Mouse (Mus musculus): ENCODE measurements around the gene Nudt22. TPM values are rescaled to one million over a fixed set of nuclear protein-coding genes. Genes with fewer than 3 reads are reported as not detected.
A peak's percentile ranks its signal among the peaks of the same experiment; 100 is the strongest.

The Nudt22 gene
- total and polyA plus RNA-seq, 3 experiments = 25.5 to 44.5 (median 33.6) TPM

DNA sequence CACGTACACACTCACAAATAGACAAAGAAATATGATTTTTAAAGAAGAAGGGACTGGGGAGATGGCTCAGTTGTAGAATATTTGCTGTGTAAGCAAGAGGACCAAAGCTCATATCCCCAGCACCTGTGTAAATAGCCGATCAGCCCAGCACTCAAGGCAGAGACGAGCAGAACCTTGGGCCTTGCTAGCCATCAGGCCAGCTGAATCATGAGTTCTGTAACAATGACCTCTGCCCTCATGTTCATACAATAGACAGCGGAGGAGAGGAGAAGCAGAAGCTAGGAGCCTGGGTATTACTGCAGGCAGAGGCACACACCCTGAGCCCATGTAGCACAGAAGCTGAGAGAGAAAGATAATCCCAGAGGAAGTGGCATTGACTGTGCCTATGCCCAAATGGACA is 16.5 kb upstream of the Nudt22 start:
- no peak overlapping the region for H3K9ac ChIP-seq (ENCODE audit: low read depth, low read length)
- intact Hi-C loops (cut with DNase I) = no loop called here
- no peaks in the 10 kb centered on the region for H3K4me1 ChIP-seq (ENCODE audit: control insufficient read depth, insufficient read depth, low read length)
- no peaks in the 10 kb centered on the region for H3K36me3 ChIP-seq (ENCODE audit: control insufficient read depth, insufficient read depth, low read length)
- 88% methylated on average over 4 of the region's 4 CpGs for WGBS
- H3K27me3 ChIP-seq (ENCODE audit: control insufficient read depth, insufficient read depth, low read length) = no peaks in the 10 kb centered on the region
- H3K4me3 ChIP-seq = no peak overlapping the region
- H3K27ac ChIP-seq = no peak overlapping the region
- no peaks in the 10 kb centered on the region for H3K79me2 ChIP-seq (replicated peaks; ENCODE audit: control insufficient read depth, insufficient read depth, low read length)
- DNase-seq = no peak
- TF ChIP-seq POLR2A (IDR thresholded peaks at IDR 0.05; ENCODE audit: insufficient read depth, low read depth, low read length) (no peak), CTCF (IDR thresholded peaks at IDR 0.05) (no peak), EP300 (IDR thresholded peaks at IDR 0.05; ENCODE audit: insufficient read depth, low read depth, low read length) (no peak)

DNA sequence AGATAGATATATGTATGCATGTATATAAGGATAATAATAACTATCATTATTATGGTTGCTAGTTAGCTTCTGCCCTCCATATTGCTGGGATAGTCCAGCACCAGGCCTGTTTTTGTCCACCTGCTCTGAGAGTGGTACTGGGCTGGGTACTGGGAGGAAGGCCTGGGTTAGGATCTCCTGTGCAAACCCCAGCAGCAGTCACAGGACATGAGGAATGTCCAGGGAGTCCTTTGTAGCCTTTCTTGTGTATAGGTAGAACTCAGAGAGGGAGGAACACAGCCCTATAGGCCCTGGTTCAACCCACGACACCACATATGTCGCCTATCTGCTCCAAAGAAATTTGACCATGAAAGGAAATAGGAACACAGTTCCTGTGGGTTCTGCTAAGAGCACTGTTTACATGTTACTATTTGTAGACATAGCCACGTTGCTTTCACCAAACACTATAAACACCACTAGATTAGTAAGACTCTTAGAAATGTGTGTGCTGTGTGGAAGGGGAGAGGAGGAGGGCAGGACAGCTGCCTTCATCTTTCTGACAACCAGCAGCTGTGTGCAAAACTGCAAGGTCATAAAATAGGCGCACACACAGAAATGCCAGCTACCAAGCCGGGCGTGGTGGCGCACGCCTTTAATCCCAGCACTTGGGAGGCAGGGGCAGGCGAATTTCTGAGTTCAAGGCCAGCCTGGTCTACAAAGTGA is 11.1 kb upstream of the Nudt22 start:
- intact Hi-C loops (cut with DNase I) = no loop called here
- no peak overlapping the region for H3K9ac ChIP-seq (ENCODE audit: low read depth, low read length)
- WGBS = 81% methylated on average over 9 of the region's 9 CpGs
- no peaks in the 10 kb centered on the region for H3K27me3 ChIP-seq (ENCODE audit: control insufficient read depth, insufficient read depth, low read length)
- peaks cover 5% of the 10 kb centered on the region; the same call in 1 of the 2 replicates for H3K4me1 ChIP-seq (ENCODE audit: control insufficient read depth, insufficient read depth, low read length)
- H3K79me2 ChIP-seq (replicated peaks; ENCODE audit: control insufficient read depth, insufficient read depth, low read length) = no peaks in the 10 kb centered on the region
- H3K4me3 ChIP-seq = no peak overlapping the region
- TF ChIP-seq CTCF (IDR thresholded peaks at IDR 0.05) (no peak), EP300 (IDR thresholded peaks at IDR 0.05; ENCODE audit: insufficient read depth, low read depth, low read length) (no peak), POLR2A (IDR thresholded peaks at IDR 0.05; ENCODE audit: insufficient read depth, low read depth, low read length) (no peak)
- DNase-seq = no peak
- H3K27ac ChIP-seq = no peak overlapping the region
- H3K36me3 ChIP-seq (ENCODE audit: control insufficient read depth, insufficient read depth, low read length) = no peaks in the 10 kb centered on the region

DNA sequence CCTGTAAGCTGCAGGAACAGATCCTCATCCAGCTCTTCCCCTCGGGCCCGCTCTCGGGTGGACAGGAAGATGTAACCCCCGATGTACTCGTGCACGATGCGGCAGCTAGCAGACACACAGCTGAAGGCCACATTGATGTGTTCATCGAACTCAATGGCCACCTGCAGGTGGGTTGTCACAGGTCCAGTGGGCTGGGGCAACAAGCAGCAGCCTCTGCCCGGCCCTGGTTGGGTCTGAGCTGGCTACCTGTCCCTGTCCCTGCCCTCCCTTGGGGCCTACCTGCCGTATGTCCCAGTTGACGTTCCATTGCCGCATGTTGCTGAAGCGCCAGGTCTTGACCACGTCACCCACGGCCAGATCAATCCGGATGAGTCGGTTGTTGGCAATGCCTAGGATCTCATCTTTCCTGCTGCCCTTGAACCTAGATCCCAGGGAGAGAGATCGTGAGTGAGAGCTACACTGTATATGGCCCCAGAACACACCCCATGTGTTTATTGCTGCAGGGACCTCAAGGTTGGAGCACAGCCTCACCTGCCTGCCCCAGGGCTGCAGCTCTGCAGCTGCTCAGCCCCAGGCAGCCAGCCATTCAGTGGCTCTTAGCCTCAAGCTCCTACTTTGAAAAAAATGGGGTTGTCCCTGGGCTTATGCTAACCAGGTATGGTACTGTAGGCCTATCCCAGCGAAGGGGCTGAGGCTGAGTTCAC is 3.6 kb upstream of the Nudt22 start:
- Histone ChIP-seq H3K4me3 (no peak overlapping the region), H3K27me3 (ENCODE audit: control insufficient read depth, insufficient read depth, low read length) (no peaks in the 10 kb centered on the region), H3K79me2 (replicated peaks; ENCODE audit: control insufficient read depth, insufficient read depth, low read length) (no peaks in the 10 kb centered on the region), H3K36me3 (ENCODE audit: control insufficient read depth, insufficient read depth, low read length) (no peaks in the 10 kb centered on the region), H3K9ac (ENCODE audit: low read depth, low read length) (no peak overlapping the region), H3K27ac (no peak overlapping the region), H3K4me1 (ENCODE audit: control insufficient read depth, insufficient read depth, low read length) (peaks cover 7% of the 10 kb centered on the region)
- TF ChIP-seq CTCF (IDR thresholded peaks at IDR 0.05) (no peak), EP300 (IDR thresholded peaks at IDR 0.05; ENCODE audit: insufficient read depth, low read depth, low read length) (no peak), POLR2A (IDR thresholded peaks at IDR 0.05; ENCODE audit: insufficient read depth, low read depth, low read length) (no peak)
- DNase-seq = no peak
- WGBS = 92% methylated on average over 19 of the region's 19 CpGs
- intact Hi-C loops (cut with DNase I) = loop anchor here (5.0 kb wide), 1 partner anchor 38 kb away; the partner anchor contains the start of gene Stip1

DNA sequence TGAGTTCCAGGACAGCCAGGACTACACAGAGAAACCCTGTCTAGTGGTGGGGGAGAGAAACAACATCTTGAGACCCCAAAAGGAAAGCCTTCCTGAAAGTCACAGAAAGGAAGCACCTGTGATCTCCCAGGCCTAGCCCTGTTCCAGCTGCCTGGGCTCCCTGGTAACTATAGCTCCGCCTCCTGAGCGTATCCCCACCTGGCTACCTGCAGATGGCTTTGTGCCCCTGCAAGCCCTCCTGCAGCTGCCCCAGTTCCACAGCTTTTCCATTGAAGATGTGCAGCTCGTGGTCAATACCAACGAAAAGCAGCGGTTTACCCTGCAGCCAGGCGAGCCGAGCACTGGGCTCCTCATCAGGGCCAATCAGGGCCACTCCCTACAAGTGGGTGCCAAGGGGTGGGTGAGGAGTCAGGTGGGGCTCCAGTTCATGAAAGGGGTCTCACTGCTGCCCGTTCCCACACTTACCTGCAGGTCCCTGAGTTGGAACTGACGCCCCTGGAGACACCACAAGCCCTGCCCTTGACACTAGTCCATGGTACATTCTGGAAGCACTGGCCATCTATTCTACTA is 1.9 kb upstream of the Nudt22 start:
- Histone ChIP-seq H3K79me2 (replicated peaks; ENCODE audit: control insufficient read depth, insufficient read depth, low read length) (no peaks in the 10 kb centered on the region), H3K27ac (no peak overlapping the region), H3K27me3 (ENCODE audit: control insufficient read depth, insufficient read depth, low read length) (no peaks in the 10 kb centered on the region), H3K9ac (ENCODE audit: low read depth, low read length) (no peak overlapping the region), H3K36me3 (ENCODE audit: control insufficient read depth, insufficient read depth, low read length) (no peaks in the 10 kb centered on the region), H3K4me3 (no peak overlapping the region), H3K4me1 (ENCODE audit: control insufficient read depth, insufficient read depth, low read length) (peaks cover 9% of the 10 kb centered on the region)
- peak in 1 of 2 experiments; percentile 18 for DNase-seq
- WGBS = 90% methylated on average over 9 of the region's 9 CpGs
- intact Hi-C loops (cut with DNase I) = loop anchor here (5.0 kb wide), 1 partner anchor 39 kb away; the partner anchor contains the start of gene Stip1
- TF ChIP-seq CTCF (IDR thresholded peaks at IDR 0.05) = no peak

DNA sequence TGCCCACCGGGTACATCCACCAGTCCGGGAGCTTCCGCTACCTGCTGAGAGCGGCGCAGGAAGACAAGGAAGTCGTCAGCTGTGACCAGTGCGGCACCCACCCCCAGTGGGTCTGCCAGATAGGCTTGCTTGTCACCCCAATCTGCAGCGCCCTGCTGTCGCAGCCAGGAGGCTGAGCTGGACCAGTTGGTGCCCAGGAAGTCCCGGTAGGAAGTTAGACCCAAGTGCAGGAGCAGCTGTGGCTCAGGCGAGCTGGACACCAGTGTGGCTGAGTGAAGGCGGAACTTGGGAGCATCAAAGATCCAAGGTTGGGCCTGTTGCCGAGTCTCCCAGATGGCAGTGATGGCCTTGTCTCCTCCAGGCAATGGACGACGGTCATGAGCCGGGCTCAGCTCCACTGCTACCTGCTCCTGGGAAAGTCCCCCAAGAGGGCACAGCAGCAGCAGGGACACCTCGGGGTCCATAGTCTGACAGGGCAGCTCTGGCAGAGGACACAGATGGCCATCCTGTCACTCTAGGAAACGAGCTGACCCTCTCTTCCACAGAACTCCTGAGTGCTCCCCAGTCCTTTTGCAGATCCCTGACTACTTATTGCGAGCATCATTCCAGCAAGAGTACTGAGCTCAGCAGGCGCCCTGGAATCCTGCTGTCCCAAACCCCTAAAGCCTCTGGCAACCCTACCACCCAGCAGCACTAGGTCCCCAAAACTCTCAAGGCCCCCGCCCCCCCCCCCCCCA is 494 bp downstream of the Nudt22 start:
- Histone ChIP-seq H3K79me2 (replicated peaks; ENCODE audit: control insufficient read depth, insufficient read depth, low read length) (no peaks in the 10 kb centered on the region), H3K27ac (peak overlapping the region; percentile 95), H3K36me3 (ENCODE audit: control insufficient read depth, insufficient read depth, low read length) (no peaks in the 10 kb centered on the region), H3K27me3 (ENCODE audit: control insufficient read depth, insufficient read depth, low read length) (no peaks in the 10 kb centered on the region), H3K9ac (ENCODE audit: low read depth, low read length) (peak overlapping the region; percentile 63), H3K4me1 (ENCODE audit: control insufficient read depth, insufficient read depth, low read length) (peaks cover 10% of the 10 kb centered on the region), H3K4me3 (peak overlapping the region; percentile 89)
- 38% methylated on average over 20 of the region's 21 CpGs for WGBS
- DNase-seq = peak in 1 of 2 experiments; percentile 50
- intact Hi-C loops (cut with DNase I) = loop anchor here (5.0 kb wide), 1 partner anchor 42 kb away; the partner anchor contains the start of gene Stip1
- TF ChIP-seq CTCF (IDR thresholded peaks at IDR 0.05) = no peak
- TF ChIP-seq EP300 (IDR thresholded peaks at IDR 0.05; ENCODE audit: insufficient read depth, low read depth, low read length) = no peak
- no peak for TF ChIP-seq POLR2A (IDR thresholded peaks at IDR 0.05; ENCODE audit: insufficient read depth, low read depth, low read length)
